Mouse (Mus musculus) urinary bladder, postnatal 25 days (tissue): Measurements from ENCODE around the gene Pim3.
A peak's percentile ranks its signal among the peaks of the same experiment; 100 is the strongest.

Experiments used
- DNase-seq: peaks from one replicate; pipeline ENCODE4 v3.0.0; 2022; ENCODE audit warnings: low spot score

Pim3 gene

GRCm38 (mm10) chr15:88881253-88882044 is 19.5 kb downstream of the Pim3 start:
- no peak for DNase-seq

GRCm38 (mm10) chr15:88882851-88883250 is 20.9 kb downstream of the Pim3 start:
- no peak for DNase-seq

- no peak for DNase-seq
Measured at GRCm38 (mm10) chr15:88883342-88883741, 21.4 kb downstream of the Pim3 start.

- no peak for DNase-seq
Measured at GRCm38 (mm10) chr15:88885376-88885775, 23.4 kb downstream of the Pim3 start.

- no peak for DNase-seq
Measured at GRCm38 (mm10) chr15:88889032-88889431, 27.0 kb downstream of the Pim3 start.

GRCm38 (mm10) chr15:88889994-88890393 is 28.0 kb downstream of the Pim3 start:
- no peak for DNase-seq

- DNase-seq, result peak; percentile 69
Measured at GRCm38 (mm10) chr15:88890751-88891675, 29.0 kb downstream of the Pim3 start.

GRCm38 (mm10) chr15:88891676-88892040 is 29.7 kb downstream of the Pim3 start:
- DNase-seq, result no peak

- no peak for DNase-seq
Measured at GRCm38 (mm10) chr15:88892252-88892651, 30.3 kb downstream of the Pim3 start.

- no peak for DNase-seq
Measured at GRCm38 (mm10) chr15:88892876-88893275, 30.9 kb downstream of the Pim3 start.

GRCm38 (mm10) chr15:88895119-88895518 is 33.1 kb downstream of the Pim3 start:
- DNase-seq, result no peak

- DNase-seq, result no peak
Measured at GRCm38 (mm10) chr15:88895891-88896290, 33.9 kb downstream of the Pim3 start.

- no peak for DNase-seq
Measured at GRCm38 (mm10) chr15:88896341-88896980, 34.5 kb downstream of the Pim3 start.

GRCm38 (mm10) chr15:88902200-88902875 is 40.4 kb downstream of the Pim3 start:
- no peak for DNase-seq

- DNase-seq, result no peak
Measured at GRCm38 (mm10) chr15:88903086-88903485, 41.1 kb downstream of the Pim3 start.

- DNase-seq, result no peak
Measured at GRCm38 (mm10) chr15:88904056-88904811, 42.2 kb downstream of the Pim3 start.

GRCm38 (mm10) chr15:88906347-88906746 is 44.4 kb downstream of the Pim3 start:
- DNase-seq, result no peak

GRCm38 (mm10) chr15:88915046-88915445 is 53.1 kb downstream of the Pim3 start:
- no peak for DNase-seq
